Mouse (Mus musculus): ENCODE results near the gene Arxes1. TPM values are rescaled to one million over a fixed set of nuclear protein-coding genes. Genes with fewer than 3 reads are reported as not detected.
A peak's percentile ranks its signal among the peaks of the same experiment; 100 is the strongest.
"Not testable (repeated sequence)": the region's sequence is repeated elsewhere in the genome, so short reads cannot be mapped to it uniquely, and the experiment has no call there.

Arxes1 gene
- polyA plus RNA-seq (2014; fragmentation: Nextera tagmentation; extraction: Ambion mirVana) = 35.3 and 40.6 TPM in 2 replicates

DNA sequence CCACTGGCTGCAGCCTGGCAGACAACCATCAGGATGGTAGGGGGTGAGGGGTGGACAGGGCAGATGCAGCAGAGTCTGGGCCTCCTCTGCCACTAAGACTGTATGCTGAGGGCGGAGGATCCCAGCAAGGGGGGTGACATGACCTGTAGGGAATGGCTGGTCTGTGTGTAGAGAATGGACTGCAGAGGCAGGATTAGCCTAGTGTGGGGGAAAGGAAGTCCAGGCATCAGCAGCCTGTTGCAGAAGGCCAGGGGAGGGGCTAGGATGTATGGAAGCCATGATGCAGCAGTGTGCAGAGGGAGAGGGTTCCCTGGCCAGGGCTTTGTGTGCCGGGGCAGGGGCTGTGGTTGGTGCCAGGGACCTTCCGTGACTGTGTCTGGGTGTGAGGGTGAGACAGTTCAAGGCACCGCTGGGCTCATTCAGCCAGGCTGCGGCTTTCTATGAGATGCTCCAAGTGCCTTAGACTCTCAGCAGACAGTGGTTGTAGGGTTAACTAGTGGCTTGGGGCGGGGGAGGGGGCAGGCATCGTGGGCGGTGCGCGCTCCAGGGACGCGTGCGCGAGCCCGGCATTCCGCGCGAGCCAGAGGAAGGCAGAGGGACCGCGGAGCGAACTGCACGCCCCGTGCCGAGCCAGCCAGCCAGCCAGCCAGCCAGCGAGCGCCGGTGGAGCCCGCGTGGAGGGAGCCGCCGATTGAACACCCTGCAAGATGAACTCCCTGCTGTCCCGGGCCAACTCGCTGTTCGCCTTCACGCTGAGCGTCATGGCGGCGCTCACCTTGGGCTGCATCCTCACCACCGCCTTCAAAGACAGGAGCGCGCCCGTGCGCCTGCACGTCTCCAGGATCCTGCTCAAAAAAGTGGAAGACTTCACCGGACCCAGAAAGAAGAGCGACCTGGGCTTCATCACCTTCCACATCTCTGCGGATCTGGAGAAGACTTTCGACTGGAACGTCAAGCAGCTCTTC, at the start of gene Arxes1:
Arxes1 (plus strand) TSS at position 569 of the 965 bp plus-strand sequence.
- Histone ChIP-seq H3K4me2 (peak within 1 kb of the TSS; percentile 50), H3K4me3 (ENCODE audit: low read depth, low read length) (peak within 1 kb of the TSS; percentile 23; the same call in 1 of the 2 replicates)
- not testable (repeated sequence) for H3K36me3 ChIP-seq (ENCODE audit: control insufficient read depth, insufficient read depth, low read length); H3K27ac ChIP-seq (ENCODE audit: low read depth, low read length); H3K9ac ChIP-seq (ENCODE audit: low read depth, low read length); H3K9me3 ChIP-seq (replicated peaks; ENCODE audit: control insufficient read depth, low read length); H3K4me1 ChIP-seq (ENCODE audit: control insufficient read depth, insufficient read depth, low read length); H3K27me3 ChIP-seq (ENCODE audit: control insufficient read depth, insufficient read depth, low read length)
- WGBS (ENCODE audit: insufficient replicate concordance) = 11% methylated on average over 7 of the region's 49 CpGs
- peak; percentile 80 for ATAC-seq (replicated peaks; ENCODE audit: insufficient number of reproducible peaks, low FRiP score, low TSS enrichment)

DNA sequence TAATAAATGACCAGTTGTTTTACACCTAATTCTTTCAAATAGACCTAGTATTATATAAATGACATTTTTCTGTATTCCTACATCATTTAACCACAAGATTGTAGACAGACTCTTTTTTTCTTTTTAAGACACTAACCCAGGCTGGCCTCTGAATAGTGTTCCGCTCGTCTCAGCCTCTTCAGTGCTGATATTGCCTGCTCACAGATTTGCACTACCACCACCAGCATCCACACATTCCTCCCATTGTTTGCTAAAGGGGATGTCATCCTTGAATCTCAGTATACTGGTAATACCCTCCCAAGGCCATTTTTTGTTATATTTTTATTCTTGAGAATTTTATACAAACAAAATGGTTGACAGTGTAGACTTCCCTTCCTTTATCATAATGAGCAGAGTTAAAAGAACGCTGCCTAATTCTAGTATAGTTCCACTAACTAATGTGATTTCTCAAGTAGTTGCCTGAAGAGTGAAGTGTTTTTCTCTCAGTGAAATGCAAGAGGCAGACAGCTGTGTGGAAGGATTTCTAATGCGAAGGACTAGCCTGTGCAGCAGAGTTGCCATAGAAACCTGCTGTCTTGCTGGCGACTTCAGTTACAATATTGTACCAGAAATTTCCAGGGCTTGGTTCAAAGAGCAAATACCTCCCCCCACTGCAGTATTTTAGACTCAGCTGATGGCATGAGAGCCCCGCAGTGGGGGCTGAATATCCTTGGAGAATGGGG, 48.5 kb upstream of the Arxes1 start:
- Histone ChIP-seq H3K27ac (ENCODE audit: low read depth, low read length) (no peak overlapping the region), H3K9ac (ENCODE audit: low read depth, low read length) (no peak overlapping the region), H3K36me3 (ENCODE audit: control insufficient read depth, insufficient read depth, low read length) (no peaks in the 10 kb centered on the region), H3K4me3 (ENCODE audit: low read depth, low read length) (no peak overlapping the region), H3K9me3 (replicated peaks; ENCODE audit: control insufficient read depth, low read length) (no peaks in the 10 kb centered on the region), H3K27me3 (ENCODE audit: control insufficient read depth, insufficient read depth, low read length) (no peaks in the 10 kb centered on the region), H3K4me1 (ENCODE audit: control insufficient read depth, insufficient read depth, low read length) (no peaks in the 10 kb centered on the region), H3K4me2 (no peak overlapping the region)
- no peak for ATAC-seq (replicated peaks; ENCODE audit: insufficient number of reproducible peaks, low FRiP score, low TSS enrichment)
- 64% methylated on average over 6 of the region's 6 CpGs for WGBS (ENCODE audit: insufficient replicate concordance)

DNA sequence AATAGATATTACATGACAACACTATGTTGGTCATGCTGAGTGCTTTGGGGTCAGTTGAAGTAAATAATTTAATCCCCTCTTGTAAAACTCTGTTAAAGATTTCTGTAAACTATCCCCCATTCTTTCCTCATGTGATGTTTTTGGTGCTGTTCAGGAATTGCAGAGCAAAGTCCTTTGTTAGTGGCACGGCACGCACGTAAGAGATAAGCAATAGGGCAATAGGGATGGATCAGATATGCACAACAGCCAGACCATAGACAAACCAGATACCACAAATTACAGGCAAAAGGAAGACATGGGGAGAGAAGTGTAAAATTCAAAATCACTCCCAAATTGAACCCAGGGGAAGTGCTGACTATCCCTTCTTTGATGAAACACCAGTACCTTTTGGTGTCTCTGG, 46.9 kb upstream of the Arxes1 start:
- Histone ChIP-seq H3K9ac (ENCODE audit: low read depth, low read length) (no peak overlapping the region), H3K4me3 (ENCODE audit: low read depth, low read length) (no peak overlapping the region), H3K36me3 (ENCODE audit: control insufficient read depth, insufficient read depth, low read length) (no peaks in the 10 kb centered on the region), H3K9me3 (replicated peaks; ENCODE audit: control insufficient read depth, low read length) (no peaks in the 10 kb centered on the region), H3K4me2 (no peak overlapping the region), H3K27me3 (ENCODE audit: control insufficient read depth, insufficient read depth, low read length) (no peaks in the 10 kb centered on the region), H3K27ac (ENCODE audit: low read depth, low read length) (no peak overlapping the region), H3K4me1 (ENCODE audit: control insufficient read depth, insufficient read depth, low read length) (no peaks in the 10 kb centered on the region)
- ATAC-seq (replicated peaks; ENCODE audit: insufficient number of reproducible peaks, low FRiP score, low TSS enrichment) = no peak
- 78% methylated on average over 3 of the region's 3 CpGs for WGBS (ENCODE audit: insufficient replicate concordance)

DNA sequence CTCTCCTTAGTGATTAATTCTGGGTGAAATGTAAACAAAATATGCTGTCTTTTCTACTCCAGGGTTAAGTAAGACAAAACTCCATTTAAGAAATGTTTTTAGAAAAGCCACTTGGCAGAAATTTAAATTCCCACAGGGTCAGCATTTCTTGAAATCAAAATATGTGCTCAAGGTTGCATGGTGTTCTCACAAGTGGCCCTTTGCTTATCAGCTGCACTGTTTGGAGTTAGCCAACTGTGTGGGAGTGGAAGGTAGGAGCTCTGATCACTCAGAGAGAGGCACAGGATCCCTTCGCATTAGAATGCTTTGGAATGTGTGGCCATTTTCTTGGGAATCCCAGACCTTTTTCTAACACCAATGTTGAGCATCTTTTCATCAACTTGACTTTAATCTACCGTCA, 42.5 kb upstream of the Arxes1 start:
- Histone ChIP-seq H3K27ac (ENCODE audit: low read depth, low read length) (no peak overlapping the region), H3K4me2 (no peak overlapping the region), H3K4me1 (ENCODE audit: control insufficient read depth, insufficient read depth, low read length) (no peaks in the 10 kb centered on the region), H3K27me3 (ENCODE audit: control insufficient read depth, insufficient read depth, low read length) (no peaks in the 10 kb centered on the region), H3K4me3 (ENCODE audit: low read depth, low read length) (no peak overlapping the region), H3K36me3 (ENCODE audit: control insufficient read depth, insufficient read depth, low read length) (no peaks in the 10 kb centered on the region), H3K9me3 (replicated peaks; ENCODE audit: control insufficient read depth, low read length) (no peaks in the 10 kb centered on the region), H3K9ac (ENCODE audit: low read depth, low read length) (no peak overlapping the region)
- no peak for ATAC-seq (replicated peaks; ENCODE audit: insufficient number of reproducible peaks, low FRiP score, low TSS enrichment)
- 59% methylated on average over 2 of the region's 2 CpGs for WGBS (ENCODE audit: insufficient replicate concordance)

DNA sequence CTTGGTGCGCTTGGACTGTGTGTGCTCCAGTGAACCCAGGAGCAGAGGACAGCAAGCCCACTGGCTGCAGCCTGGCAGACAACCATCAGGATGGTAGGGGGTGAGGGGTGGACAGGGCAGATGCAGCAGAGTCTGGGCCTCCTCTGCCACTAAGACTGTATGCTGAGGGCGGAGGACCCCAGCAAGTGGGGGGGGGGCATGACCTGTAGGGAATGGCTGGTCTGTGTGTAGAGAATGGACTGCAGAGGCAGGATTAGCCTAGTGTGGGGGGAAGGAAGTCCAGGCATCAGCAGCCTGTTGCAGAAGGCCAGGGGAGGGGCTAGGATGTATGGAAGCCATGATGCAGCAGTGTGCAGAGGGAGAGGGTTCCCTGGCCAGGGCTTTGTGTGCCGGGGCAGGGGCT, 40.0 kb upstream of the Arxes1 start:
- H3K4me3 ChIP-seq (ENCODE audit: low read depth, low read length); H3K9ac ChIP-seq (ENCODE audit: low read depth, low read length); H3K27ac ChIP-seq (ENCODE audit: low read depth, low read length); H3K36me3 ChIP-seq (ENCODE audit: control insufficient read depth, insufficient read depth, low read length); H3K9me3 ChIP-seq (replicated peaks; ENCODE audit: control insufficient read depth, low read length); H3K27me3 ChIP-seq (ENCODE audit: control insufficient read depth, insufficient read depth, low read length); H3K4me1 ChIP-seq (ENCODE audit: control insufficient read depth, insufficient read depth, low read length); H3K4me2 ChIP-seq: not testable (repeated sequence)
- 52% methylated on average over 2 of the region's 3 CpGs for WGBS (ENCODE audit: insufficient replicate concordance)
- peak; percentile 84 for ATAC-seq (replicated peaks; ENCODE audit: insufficient number of reproducible peaks, low FRiP score, low TSS enrichment)

DNA sequence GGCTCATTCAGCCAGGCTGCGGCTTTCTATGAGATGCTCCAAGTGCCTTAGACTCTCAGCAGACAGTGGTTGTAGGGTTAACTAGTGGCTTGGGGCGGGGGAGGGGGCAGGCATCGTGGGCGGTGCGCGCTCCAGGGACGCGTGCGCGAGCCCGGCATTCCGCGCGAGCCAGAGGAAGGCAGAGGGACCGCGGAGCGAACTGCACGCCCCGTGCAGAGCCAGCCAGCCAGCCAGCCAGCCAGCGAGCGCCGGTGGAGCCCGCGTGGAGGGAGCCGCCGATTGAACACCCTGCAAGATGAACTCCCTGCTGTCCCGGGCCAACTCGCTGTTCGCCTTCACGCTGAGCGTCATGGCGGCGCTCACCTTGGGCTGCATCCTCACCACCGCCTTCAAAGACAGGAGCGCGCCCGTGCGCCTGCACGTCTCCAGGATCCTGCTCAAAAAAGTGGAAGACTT, 39.5 kb upstream of the Arxes1 start, which contains the start of gene Arxes2:
Arxes2 (plus strand) TSS at position 161 of the 456 bp plus-strand sequence.
- H3K4me3 ChIP-seq (ENCODE audit: low read depth, low read length) = peak within 1 kb of the TSS; percentile 21; the same call in 1 of the 2 replicates
- H3K36me3 ChIP-seq (ENCODE audit: control insufficient read depth, insufficient read depth, low read length); H3K27me3 ChIP-seq (ENCODE audit: control insufficient read depth, insufficient read depth, low read length); H3K4me1 ChIP-seq (ENCODE audit: control insufficient read depth, insufficient read depth, low read length); H3K9ac ChIP-seq (ENCODE audit: low read depth, low read length); H3K9me3 ChIP-seq (replicated peaks; ENCODE audit: control insufficient read depth, low read length); H3K27ac ChIP-seq (ENCODE audit: low read depth, low read length): not testable (repeated sequence)
- peak within 1 kb of the TSS; percentile 52 for H3K4me2 ChIP-seq
- ATAC-seq (replicated peaks; ENCODE audit: insufficient number of reproducible peaks, low FRiP score, low TSS enrichment) = peak; percentile 85
- 10% methylated on average over 8 of the region's 39 CpGs for WGBS (ENCODE audit: insufficient replicate concordance)

DNA sequence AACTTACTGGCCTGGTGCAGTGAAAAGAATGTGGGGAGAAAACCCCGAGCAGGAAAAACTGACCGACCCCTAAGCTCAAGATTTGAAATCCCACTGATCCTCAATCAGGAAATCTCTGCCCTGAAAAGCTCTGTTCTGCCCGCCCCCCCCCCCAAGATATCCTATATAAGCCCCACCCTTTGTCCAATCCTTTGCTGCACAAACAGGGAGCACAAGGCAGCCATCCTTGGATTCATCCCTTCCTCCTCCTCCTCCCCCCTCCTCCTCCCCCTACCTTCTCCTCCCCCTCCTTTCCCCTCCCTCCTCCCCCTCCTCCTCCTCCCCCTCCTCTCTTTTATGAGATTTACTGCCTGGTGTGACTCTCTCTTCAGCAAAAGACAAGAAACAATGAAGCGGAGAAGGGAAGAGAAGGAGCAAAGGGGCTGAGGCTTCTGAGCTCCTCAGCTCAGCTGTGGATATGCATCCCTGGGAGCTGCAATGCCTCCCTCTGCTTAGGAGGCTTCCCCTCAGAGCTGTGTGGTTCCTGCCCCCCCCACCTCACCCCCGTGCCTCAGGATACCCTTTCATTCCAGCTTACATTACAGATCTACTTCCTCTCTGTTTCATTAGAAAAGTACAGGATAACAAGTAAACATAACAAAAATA, 25.8 kb upstream of the Arxes1 start:
- no peak overlapping the region for H3K4me3 ChIP-seq (ENCODE audit: low read depth, low read length)

DNA sequence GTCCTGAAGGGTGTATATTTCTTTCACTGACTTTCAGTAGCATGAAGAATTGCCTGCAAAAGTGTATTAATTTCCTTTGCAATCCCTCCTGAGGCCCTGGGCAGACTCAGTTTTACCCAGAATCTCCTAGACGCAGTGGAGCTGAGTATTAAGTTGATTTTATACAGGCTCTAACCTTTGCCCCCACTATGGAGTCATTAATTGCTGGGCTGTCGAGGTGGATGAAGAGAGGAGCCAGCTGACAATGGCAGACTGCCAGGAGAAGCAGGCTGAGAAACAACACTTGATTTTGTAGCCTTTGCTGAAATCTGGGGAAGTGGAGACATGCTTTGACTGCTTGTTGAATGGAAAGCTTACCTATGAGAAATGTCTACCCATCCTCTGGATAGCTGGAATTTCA, 18.8 kb upstream of the Arxes1 start:
- WGBS (ENCODE audit: insufficient replicate concordance) = 24% methylated on average over 2 of the region's 2 CpGs
- Histone ChIP-seq H3K36me3 (ENCODE audit: control insufficient read depth, insufficient read depth, low read length) (no peaks in the 10 kb centered on the region), H3K4me3 (ENCODE audit: low read depth, low read length) (no peak overlapping the region), H3K4me1 (ENCODE audit: control insufficient read depth, insufficient read depth, low read length) (no peaks in the 10 kb centered on the region), H3K27me3 (ENCODE audit: control insufficient read depth, insufficient read depth, low read length) (no peaks in the 10 kb centered on the region), H3K4me2 (no peak overlapping the region), H3K9me3 (replicated peaks; ENCODE audit: control insufficient read depth, low read length) (no peaks in the 10 kb centered on the region), H3K27ac (ENCODE audit: low read depth, low read length) (no peak overlapping the region), H3K9ac (ENCODE audit: low read depth, low read length) (no peak overlapping the region)
- ATAC-seq (replicated peaks; ENCODE audit: insufficient number of reproducible peaks, low FRiP score, low TSS enrichment) = no peak

More for the DNA sequence above, 25.8 kb upstream of the Arxes1 start:
- Histone ChIP-seq H3K27ac (ENCODE audit: low read depth, low read length) (no peak overlapping the region), H3K9ac (ENCODE audit: low read depth, low read length) (no peak overlapping the region), H3K9me3 (replicated peaks; ENCODE audit: control insufficient read depth, low read length) (no peaks in the 10 kb centered on the region), H3K27me3 (ENCODE audit: control insufficient read depth, insufficient read depth, low read length) (no peaks in the 10 kb centered on the region), H3K36me3 (ENCODE audit: control insufficient read depth, insufficient read depth, low read length) (no peaks in the 10 kb centered on the region), H3K4me2 (no peak overlapping the region), H3K4me1 (ENCODE audit: control insufficient read depth, insufficient read depth, low read length) (no peaks in the 10 kb centered on the region)
- no peak for ATAC-seq (replicated peaks; ENCODE audit: insufficient number of reproducible peaks, low FRiP score, low TSS enrichment)
- 40% methylated on average over 5 of the region's 5 CpGs for WGBS (ENCODE audit: insufficient replicate concordance)
